Mouse (Mus musculus) brain, adult 10 weeks (tissue): Measurements from ENCODE around the gene Trappc4. TPM values are rescaled to one million over a fixed set of nuclear protein-coding genes. Genes with fewer than 3 reads are reported as not detected.

Experiments used
- polyA plus RNA-seq: library from polyadenylated mRNA; stranded (reverse); fragments of 350-450 nt; fragmentation: Illumina TruSeq; extraction: RNeasy Lipid Tissue Mini Kit (QIAGEN cat#74804); gene quantifications from one replicate; pipeline ENCODE4 v1.2.3, GENCODE M21; 2015; ENCODE audit warnings: low read depth, low replicate concordance

The Trappc4 gene
- 113 TPM for polyA plus RNA-seq

GRCm38 (mm10) chr9:44406906-44407751 lies at the start of gene Trappc4, which contains the start of gene Rps25:
TSS of gene Trappc4 (minus strand) at chr9:44407600.
TSS of gene Rps25 (plus strand) at chr9:44407139.

DNA sequence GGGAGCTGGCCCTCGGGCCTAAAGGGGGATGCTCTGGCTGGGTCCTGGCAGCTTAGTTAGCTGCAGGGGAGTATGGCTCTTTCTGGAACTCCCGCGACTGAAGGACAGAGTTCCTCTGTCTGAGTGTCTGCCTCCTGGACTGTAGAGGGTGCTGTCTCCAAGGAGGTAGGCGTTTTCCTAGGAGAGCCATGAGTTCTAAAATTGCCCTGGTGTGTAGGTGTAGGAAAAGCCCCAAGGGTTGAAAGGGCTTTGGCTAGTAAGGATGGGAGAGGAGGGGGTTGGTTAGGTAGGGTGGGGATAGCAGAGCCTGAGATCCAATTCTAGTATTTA lies 47.5 kb upstream of the Trappc4 start, which contains the start of gene Upk2:
TSS of gene Upk2 (minus strand) at position 86 of the 330 bp plus-strand sequence.

DNA sequence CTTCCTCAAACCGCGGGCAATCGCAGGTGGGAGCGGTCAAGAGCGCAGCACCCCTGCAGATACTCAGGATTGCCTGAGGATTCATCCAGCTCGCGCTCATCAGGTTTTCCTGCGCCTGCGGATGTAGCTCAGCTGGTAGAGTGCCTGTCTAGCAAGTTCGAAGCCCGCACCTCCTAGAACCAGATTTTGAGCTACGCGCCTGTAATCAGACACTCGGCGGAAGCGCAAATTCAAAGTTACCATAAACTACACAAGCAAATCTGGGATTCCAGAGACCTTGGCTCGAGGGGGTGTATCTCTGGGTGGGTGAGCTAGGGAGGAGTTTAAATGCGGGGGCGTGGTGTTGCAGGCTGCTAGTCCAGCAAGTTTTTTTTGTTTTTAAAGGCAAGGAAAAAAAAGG lies 33.6 kb upstream of the Trappc4 start, which contains the start of gene Foxr1:
TSS of gene Foxr1 (minus strand) at position 176 of the 400 bp plus-strand sequence.

DNA sequence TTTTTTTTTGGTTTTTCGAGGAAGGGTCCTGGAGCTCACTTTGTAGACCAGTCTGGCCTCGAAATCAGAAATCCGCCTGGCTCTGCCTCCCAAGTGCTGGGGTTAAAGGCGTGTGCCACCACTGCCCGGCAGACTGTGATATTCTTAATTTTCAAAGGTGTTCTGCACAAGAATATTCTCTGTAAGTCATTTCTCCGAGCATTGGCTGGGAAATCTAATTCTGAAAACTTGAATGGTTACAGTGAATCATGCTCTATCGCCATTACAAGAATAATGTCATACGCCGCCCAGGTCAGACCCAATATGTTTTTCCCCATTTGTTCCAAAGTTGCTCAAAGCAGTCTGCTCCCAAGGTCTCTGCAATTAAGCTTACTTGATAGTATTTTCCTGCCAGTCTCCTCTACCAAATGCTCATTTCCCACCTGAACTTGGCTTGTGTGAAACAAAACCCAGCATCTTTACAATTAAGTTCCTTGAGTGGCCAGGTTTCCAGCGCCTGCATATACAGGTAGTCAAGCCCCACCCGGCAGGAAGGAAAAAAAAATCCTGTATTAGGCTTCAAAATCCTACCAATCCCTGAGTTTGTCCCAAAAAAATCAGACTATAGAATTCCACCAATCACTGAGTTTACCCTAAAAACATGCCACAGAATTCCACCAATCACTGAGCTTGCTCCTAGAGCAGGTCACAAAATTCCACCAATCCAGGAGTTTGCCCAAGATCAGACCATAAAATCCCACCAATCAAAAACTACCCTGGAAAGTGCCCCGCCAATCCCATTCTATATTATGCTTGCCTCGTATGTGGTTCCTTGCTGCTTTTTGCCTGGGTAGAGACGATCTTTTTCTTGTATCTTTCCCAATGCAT lies 11.4 kb upstream of the Trappc4 start, which contains the start of gene Ccdc84:
TSS of gene Ccdc84 (minus strand) at position 51 of the 867 bp plus-strand sequence.

DNA sequence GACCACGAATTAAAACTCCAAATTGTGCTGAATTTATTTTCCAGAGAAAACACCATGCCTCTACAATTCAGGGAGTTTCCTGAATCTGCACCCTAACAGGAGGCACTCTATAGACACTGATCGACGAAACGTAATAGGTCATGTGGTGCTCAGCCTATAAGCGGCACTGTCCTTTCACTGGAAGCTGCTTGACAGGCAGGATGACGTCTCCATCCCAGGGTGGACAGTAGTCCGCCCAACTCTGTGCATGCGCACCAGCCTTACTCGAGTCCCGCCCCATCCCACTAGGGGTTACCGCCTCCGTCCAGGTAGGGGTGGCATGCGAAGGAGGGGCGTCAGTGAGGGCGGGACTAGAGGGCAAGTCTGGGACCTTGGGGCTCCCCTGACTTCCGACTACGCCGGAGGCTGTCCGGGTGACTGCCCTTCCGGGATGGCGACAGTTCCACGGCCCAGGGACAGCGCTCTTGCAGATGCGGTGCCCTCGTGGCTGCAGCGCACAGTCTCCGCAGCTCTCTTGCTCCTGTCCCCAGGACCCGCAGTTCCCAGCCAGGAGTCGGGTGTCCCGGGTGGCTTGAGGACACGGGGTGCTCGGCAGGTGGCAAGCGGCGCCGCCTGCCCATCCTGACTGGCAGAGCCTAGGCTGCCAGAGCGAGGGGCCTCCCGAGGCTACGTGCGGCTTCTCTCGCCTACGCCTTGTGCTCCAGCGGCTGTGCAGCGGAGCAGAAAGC lies 10.6 kb downstream of the Trappc4 start, which contains the start of gene Slc37a4:
TSS of gene Slc37a4 (plus strand) at position 169 of the 728 bp plus-strand sequence.

DNA sequence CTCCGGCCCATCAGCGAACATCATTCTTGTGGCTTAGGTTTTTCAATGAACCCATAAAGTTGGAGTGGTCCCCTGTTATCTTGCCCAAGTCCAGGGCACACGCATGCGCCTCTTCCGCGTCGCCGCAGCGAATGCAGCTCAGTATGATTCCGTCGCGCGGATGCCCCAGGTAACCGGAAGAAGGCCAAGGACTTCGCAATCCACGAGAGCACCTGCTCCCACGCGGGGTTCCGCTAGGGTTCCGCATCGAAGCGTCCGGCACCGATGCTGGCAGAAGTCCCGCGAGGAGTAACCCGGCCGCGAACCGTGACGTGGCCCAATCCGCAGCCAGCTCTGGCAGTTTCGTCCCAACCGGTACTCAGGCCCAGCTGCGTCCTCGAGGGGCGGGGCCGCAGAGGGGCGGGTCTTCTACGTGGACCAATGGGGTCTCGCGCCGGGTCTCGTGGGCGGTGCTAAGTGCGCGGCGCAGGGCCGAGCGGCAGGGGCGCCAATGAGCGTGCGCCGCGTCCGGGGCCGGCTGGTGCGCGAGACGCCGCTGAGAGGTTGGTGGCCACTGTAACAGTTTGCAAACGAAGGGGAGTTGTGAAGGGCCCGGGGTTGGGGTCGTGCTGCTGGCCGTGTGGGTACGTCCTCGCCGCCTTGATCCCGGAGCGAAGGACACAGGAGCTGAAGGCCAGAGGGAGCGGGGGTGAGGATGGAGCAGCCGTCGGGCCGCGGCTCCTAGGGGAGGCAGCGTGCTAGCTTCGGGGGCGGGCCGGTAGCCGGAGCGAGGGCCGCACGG lies 28.2 kb downstream of the Trappc4 start, which contains the start of gene Hyou1:
TSS of gene Hyou1 (plus strand) at position 437 of the 781 bp plus-strand sequence.

DNA sequence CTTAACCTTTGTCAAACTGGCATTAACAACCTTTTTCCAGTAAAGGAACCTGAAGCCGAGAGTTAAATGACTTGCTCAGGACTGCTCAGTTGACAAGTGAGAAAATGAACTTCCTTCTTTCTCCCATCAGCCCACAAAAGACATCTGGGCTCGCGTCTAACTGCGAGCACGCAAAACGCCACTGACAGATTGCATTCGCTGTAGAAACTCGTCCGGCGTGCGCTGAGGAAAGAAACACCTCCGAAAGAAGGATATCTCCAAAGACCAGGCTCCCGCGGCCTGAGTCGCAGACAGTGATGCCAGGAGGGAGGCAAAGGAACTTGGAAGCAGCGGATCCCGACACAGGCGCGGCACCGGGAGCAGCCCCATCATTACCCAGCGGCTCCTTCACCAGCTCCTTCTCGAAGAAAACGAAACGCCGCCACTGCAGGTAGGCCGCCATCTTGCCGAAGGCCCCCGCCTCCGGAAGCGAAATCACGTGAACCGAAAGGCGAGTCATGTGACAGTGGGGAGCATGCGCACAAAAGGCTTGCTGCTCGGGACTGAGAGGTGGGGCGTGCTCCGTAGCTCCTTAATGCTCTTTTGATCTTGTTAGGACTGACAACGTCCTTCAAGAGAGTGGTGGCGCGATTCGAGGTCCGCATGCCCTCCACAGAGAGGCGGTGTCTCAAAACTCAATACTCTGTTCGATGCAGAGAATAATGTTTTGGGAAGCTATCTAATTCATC lies 46.0 kb downstream of the Trappc4 start, which contains the start of gene Vps11:
TSS of gene Vps11 (minus strand) at position 481 of the 728 bp plus-strand sequence.

Other genes with a start within 250 kb of the Trappc4 start
- gene Cbl, start 173.6 kb downstream of the Trappc4 start, polyA plus RNA-seq = 20.5 TPM
- 21.0 TPM for gene Ccdc153, start 166.9 kb downstream of the Trappc4 start, polyA plus RNA-seq
- gene Pdzd3, start 156.1 kb downstream of the Trappc4 start, polyA plus RNA-seq = 0.67 TPM
- 5.8 TPM for gene Nlrx1, start 139.0 kb downstream of the Trappc4 start, polyA plus RNA-seq
- gene Abcg4, start 119.0 kb downstream of the Trappc4 start, polyA plus RNA-seq = 43.6 TPM
- gene Hinfp, start 101.9 kb downstream of the Trappc4 start, polyA plus RNA-seq = 14.6 TPM
- gene C2cd2l, start 87.3 kb downstream of the Trappc4 start, polyA plus RNA-seq = 126 TPM
- gene Dpagt1, start 81.6 kb downstream of the Trappc4 start, polyA plus RNA-seq = 14.0 TPM
- 37.3 TPM for gene H2afx, start 72.9 kb downstream of the Trappc4 start, polyA plus RNA-seq
- 27.9 TPM for gene Hmbs, start 63.4 kb downstream of the Trappc4 start, polyA plus RNA-seq
- gene Vps11, start 45.9 kb downstream of the Trappc4 start, polyA plus RNA-seq = 49.3 TPM
- gene Hyou1, start 28.1 kb downstream of the Trappc4 start, polyA plus RNA-seq = 63.9 TPM
- 38.3 TPM for gene Slc37a4, start 10.7 kb downstream of the Trappc4 start, polyA plus RNA-seq
- gene Rps25, start 461 bp downstream of the Trappc4 start, polyA plus RNA-seq = 1,304 TPM
- 29.7 TPM for gene Ccdc84, start 11.0 kb upstream of the Trappc4 start, polyA plus RNA-seq
- gene Foxr1, start 33.5 kb upstream of the Trappc4 start, polyA plus RNA-seq = not detected
- not detected for gene Upk2, start 47.4 kb upstream of the Trappc4 start, polyA plus RNA-seq
- gene Bcl9l, start 75.2 kb upstream of the Trappc4 start, polyA plus RNA-seq = 19.4 TPM
- gene Cxcr5, start 154.3 kb upstream of the Trappc4 start, polyA plus RNA-seq = not detected
- 61.7 TPM for gene Ddx6, start 197.3 kb upstream of the Trappc4 start, polyA plus RNA-seq